Mouse (Mus musculus): ENCODE data around the gene Med25. TPM values are rescaled to one million over a fixed set of nuclear protein-coding genes. Genes with fewer than 3 reads are reported as not detected.
"Not testable (repeated sequence)": the region's sequence is repeated elsewhere in the genome, so short reads cannot be mapped to it uniquely, and the experiment has no call there.

Gene Med25
- polyA plus RNA-seq, 1 experiment from 2014 or later, result 72.5 TPM

GRCm38 (mm10) chr7:44888256-44889105, 4.0 kb downstream of the Med25 start:
- H3K4me1 ChIP-seq (replicated peaks; ENCODE audit: control insufficient read depth, insufficient read depth, low read length), result peaks cover 19% of the 10 kb centered on the region
- peaks cover 11% of the 10 kb centered on the region for H3K36me3 ChIP-seq (ENCODE audit: control insufficient read depth, insufficient read depth, low read length)
- no peak for ATAC-seq (replicated peaks; ENCODE audit: low FRiP score)
- no peak for DNase-seq (ENCODE audit: low spot score)
- H3K9ac ChIP-seq (ENCODE audit: low read depth, low read length), result no peak overlapping the region
- H3K4me2 ChIP-seq, result no peak overlapping the region
- H3K27me3 ChIP-seq (replicated peaks; ENCODE audit: control insufficient read depth, insufficient read depth, low read length), result no peaks in the 10 kb centered on the region
- H3K4me3 ChIP-seq (ENCODE audit: low read depth, low read length), result no peak overlapping the region
- WGBS, result 81% methylated on average over 13 of the region's 13 CpGs
- no peaks in the 10 kb centered on the region for H3K9me3 ChIP-seq (ENCODE audit: control insufficient read depth, low read length)
- no peak overlapping the region for H3K27ac ChIP-seq (ENCODE audit: low read depth, low read length)

DNA sequence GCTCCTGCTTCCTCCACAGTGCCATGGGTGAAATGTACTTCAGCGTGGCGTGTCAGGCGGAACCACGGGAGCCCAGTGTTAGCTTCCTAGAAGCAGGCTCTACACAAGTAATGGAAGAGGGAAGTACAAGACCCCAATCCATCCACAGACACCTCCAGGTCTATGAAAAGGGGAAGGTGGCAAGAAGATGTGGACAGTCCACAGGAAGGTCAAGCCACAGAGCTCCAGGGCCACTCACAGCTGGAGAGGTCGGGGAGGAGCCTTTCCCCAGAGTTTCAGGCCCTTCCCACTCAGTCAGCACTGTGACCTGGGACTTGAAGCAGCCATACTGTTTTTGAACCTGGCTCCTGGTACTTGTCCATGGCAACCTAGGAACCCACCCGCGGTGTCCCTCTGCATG, 5.5 kb downstream of the Med25 start:
- Histone ChIP-seq H3K9ac (ENCODE audit: low read depth, low read length) (no peak overlapping the region), H3K27me3 (replicated peaks; ENCODE audit: control insufficient read depth, insufficient read depth, low read length) (no peaks in the 10 kb centered on the region), H3K4me1 (replicated peaks; ENCODE audit: control insufficient read depth, insufficient read depth, low read length) (peaks cover 19% of the 10 kb centered on the region), H3K27ac (ENCODE audit: low read depth, low read length) (no peak overlapping the region), H3K4me2 (no peak overlapping the region), H3K36me3 (ENCODE audit: control insufficient read depth, insufficient read depth, low read length) (peaks cover 19% of the 10 kb centered on the region), H3K4me3 (ENCODE audit: low read depth, low read length) (no peak overlapping the region), H3K9me3 (ENCODE audit: control insufficient read depth, low read length) (no peaks in the 10 kb centered on the region)
- 81% methylated on average over 7 of the region's 7 CpGs for WGBS
- DNase-seq (ENCODE audit: low spot score) (no peak), ATAC-seq (replicated peaks; ENCODE audit: low FRiP score) (no peak)

DNA sequence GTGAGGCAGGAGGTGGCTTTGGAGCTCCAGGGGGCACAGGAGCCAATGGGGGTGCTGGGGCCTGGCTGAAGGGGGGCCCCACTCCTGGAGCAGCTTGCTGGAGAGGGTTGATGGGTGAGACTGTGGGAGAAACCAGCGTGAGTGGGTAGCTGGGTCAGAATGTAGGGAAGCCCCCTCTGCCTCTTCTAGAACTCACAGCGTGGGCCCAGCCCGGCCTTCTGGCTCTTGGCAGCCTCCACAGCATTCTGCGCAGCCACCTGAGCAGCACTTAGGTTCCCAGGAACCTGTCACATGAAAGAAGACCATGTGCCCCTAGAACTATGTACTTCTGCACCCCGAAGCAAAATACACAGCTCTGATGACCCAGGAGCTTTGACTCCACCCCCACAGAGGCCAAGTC, 7.9 kb downstream of the Med25 start:
- Histone ChIP-seq H3K9ac (ENCODE audit: low read depth, low read length) (no peak overlapping the region), H3K4me2 (no peak overlapping the region), H3K36me3 (ENCODE audit: control insufficient read depth, insufficient read depth, low read length) (peaks cover 40% of the 10 kb centered on the region), H3K9me3 (ENCODE audit: control insufficient read depth, low read length) (no peaks in the 10 kb centered on the region), H3K4me1 (replicated peaks; ENCODE audit: control insufficient read depth, insufficient read depth, low read length) (peaks cover 8% of the 10 kb centered on the region; the same call in 1 of the 2 replicates), H3K27ac (ENCODE audit: low read depth, low read length) (no peak overlapping the region), H3K4me3 (ENCODE audit: low read depth, low read length) (no peak overlapping the region), H3K27me3 (replicated peaks; ENCODE audit: control insufficient read depth, insufficient read depth, low read length) (no peaks in the 10 kb centered on the region)
- ATAC-seq (replicated peaks; ENCODE audit: low FRiP score) (no peak), DNase-seq (ENCODE audit: low spot score) (no peak)
- 95% methylated on average over 5 of the region's 5 CpGs for WGBS

DNA sequence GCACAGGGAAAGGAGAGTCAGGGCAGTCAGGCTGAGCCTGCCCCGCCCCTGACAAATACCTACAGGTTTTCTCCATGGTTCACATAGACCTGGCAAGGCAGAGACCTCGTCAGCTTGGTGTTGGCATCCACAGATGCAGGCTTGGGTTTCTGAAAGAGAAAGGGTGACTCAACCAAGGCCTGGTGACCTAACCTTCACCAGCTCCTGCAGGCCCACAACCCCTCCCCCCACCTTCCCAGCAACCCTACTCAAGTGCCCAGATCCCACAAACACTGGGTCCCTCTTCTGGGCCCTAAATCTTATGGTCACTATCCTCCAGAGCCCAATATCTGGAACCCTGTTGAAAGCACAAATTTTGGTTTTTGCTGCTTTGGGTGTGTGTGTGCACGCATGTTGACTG, 9.5 kb downstream of the Med25 start:
- no peak for DNase-seq (ENCODE audit: low spot score)
- H3K36me3 ChIP-seq (ENCODE audit: control insufficient read depth, insufficient read depth, low read length), result peaks cover 48% of the 10 kb centered on the region
- no peak overlapping the region for H3K4me2 ChIP-seq
- WGBS, result 86% methylated on average over 3 of the region's 3 CpGs
- no peak overlapping the region for H3K9ac ChIP-seq (ENCODE audit: low read depth, low read length)
- H3K4me1 ChIP-seq (replicated peaks; ENCODE audit: control insufficient read depth, insufficient read depth, low read length), result no peaks in the 10 kb centered on the region
- no peak for ATAC-seq (replicated peaks; ENCODE audit: low FRiP score)
- H3K9me3 ChIP-seq (ENCODE audit: control insufficient read depth, low read length), result no peaks in the 10 kb centered on the region
- no peaks in the 10 kb centered on the region for H3K27me3 ChIP-seq (replicated peaks; ENCODE audit: control insufficient read depth, insufficient read depth, low read length)
- no peak overlapping the region for H3K4me3 ChIP-seq (ENCODE audit: low read depth, low read length)
- H3K27ac ChIP-seq (ENCODE audit: low read depth, low read length), result no peak overlapping the region

GRCm38 (mm10) chr7:44877833-44878232, 14.7 kb downstream of the Med25 start:
- H3K4me3 ChIP-seq (ENCODE audit: low read depth, low read length), result no peak overlapping the region
- no peaks in the 10 kb centered on the region for H3K9me3 ChIP-seq (ENCODE audit: control insufficient read depth, low read length)
- H3K27me3 ChIP-seq (replicated peaks; ENCODE audit: control insufficient read depth, insufficient read depth, low read length), result no peaks in the 10 kb centered on the region
- H3K36me3 ChIP-seq (ENCODE audit: control insufficient read depth, insufficient read depth, low read length), result peaks cover 47% of the 10 kb centered on the region
- ATAC-seq (replicated peaks; ENCODE audit: low FRiP score) (no peak), DNase-seq (ENCODE audit: low spot score) (no peak)
- no peaks in the 10 kb centered on the region; the same call in 1 of the 2 replicates for H3K4me1 ChIP-seq (replicated peaks; ENCODE audit: control insufficient read depth, insufficient read depth, low read length)
- WGBS, result 87% methylated on average over 14 of the region's 14 CpGs
- H3K9ac ChIP-seq (ENCODE audit: low read depth, low read length), result no peak overlapping the region
- H3K4me2 ChIP-seq, result no peak overlapping the region
- no peak overlapping the region for H3K27ac ChIP-seq (ENCODE audit: low read depth, low read length)

- DNase-seq (ENCODE audit: low spot score); H3K9me3 ChIP-seq (ENCODE audit: control insufficient read depth, low read length); H3K9ac ChIP-seq (ENCODE audit: low read depth, low read length); ATAC-seq (replicated peaks; ENCODE audit: low FRiP score); H3K36me3 ChIP-seq (ENCODE audit: control insufficient read depth, insufficient read depth, low read length); H3K4me3 ChIP-seq (ENCODE audit: low read depth, low read length); H3K27me3 ChIP-seq (replicated peaks; ENCODE audit: control insufficient read depth, insufficient read depth, low read length); H3K27ac ChIP-seq (ENCODE audit: low read depth, low read length); H3K4me2 ChIP-seq: not testable (repeated sequence)
- H3K4me1 ChIP-seq (replicated peaks; ENCODE audit: control insufficient read depth, insufficient read depth, low read length), result peaks cover 23% of the 10 kb centered on the region
- 94% methylated on average over 2 of the region's 2 CpGs for WGBS
These were observed 20.7 kb downstream of the Med25 start for GRCm38 (mm10) chr7:44871774-44872173.

DNA sequence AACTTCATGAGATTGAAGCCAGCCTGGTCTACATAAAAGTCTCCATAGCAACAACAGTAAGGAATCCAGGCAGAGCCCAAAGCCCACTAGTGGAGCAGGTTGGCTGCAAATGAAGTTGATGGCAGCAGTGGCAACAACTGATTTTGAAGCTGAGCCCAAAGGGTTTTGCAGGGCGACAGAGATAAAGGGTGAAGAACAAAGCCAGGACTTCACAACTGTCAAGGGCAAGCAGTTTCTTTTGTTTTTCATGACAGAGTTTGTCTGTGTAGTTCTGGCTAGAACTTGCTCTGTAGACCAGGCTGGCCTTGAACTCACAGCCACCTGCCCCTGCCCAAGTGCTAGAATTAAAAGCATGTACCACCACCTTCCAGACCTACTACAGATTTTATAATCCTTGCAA, 21.3 kb downstream of the Med25 start:
- H3K4me2 ChIP-seq, result no peak overlapping the region
- H3K27me3 ChIP-seq (replicated peaks; ENCODE audit: control insufficient read depth, insufficient read depth, low read length), result no peaks in the 10 kb centered on the region
- peaks cover under 1% of the 10 kb centered on the region; the same call in 1 of the 2 replicates for H3K36me3 ChIP-seq (ENCODE audit: control insufficient read depth, insufficient read depth, low read length)
- peaks cover 29% of the 10 kb centered on the region for H3K4me1 ChIP-seq (replicated peaks; ENCODE audit: control insufficient read depth, insufficient read depth, low read length)
- H3K27ac ChIP-seq (ENCODE audit: low read depth, low read length), result no peak overlapping the region
- no peak for DNase-seq (ENCODE audit: low spot score)
- WGBS, result 72% methylated on average over 1 of the region's 1 CpGs
- H3K9me3 ChIP-seq (ENCODE audit: control insufficient read depth, low read length), result no peaks in the 10 kb centered on the region
- ATAC-seq (replicated peaks; ENCODE audit: low FRiP score), result no peak
- no peak overlapping the region for H3K9ac ChIP-seq (ENCODE audit: low read depth, low read length)
- no peak overlapping the region for H3K4me3 ChIP-seq (ENCODE audit: low read depth, low read length)

DNA sequence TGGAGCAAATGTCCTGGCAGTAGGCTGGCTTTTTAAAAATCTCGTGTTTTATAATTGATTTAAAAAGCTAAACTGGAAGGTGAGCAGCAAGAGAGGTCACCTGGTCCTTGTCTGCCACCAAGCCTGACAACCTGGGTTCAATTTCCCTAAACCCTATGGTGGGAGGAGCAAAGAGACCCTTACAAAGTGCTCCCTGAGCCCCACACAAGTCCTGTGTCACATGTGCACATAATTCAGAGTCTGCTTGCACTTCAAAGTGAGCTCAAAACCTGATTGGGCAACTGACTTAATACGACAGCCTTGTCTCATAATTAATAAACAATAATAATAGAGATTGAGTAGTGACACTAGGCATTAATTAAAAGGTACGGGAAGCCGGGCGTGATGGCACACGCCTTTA, 21.9 kb downstream of the Med25 start:
- DNase-seq (ENCODE audit: low spot score) (no peak), ATAC-seq (replicated peaks; ENCODE audit: low FRiP score) (no peak)
- H3K4me1 ChIP-seq (replicated peaks; ENCODE audit: control insufficient read depth, insufficient read depth, low read length), result peaks cover 34% of the 10 kb centered on the region
- H3K27me3 ChIP-seq (replicated peaks; ENCODE audit: control insufficient read depth, insufficient read depth, low read length), result no peaks in the 10 kb centered on the region
- H3K9me3 ChIP-seq (ENCODE audit: control insufficient read depth, low read length), result no peaks in the 10 kb centered on the region
- 80% methylated on average over 6 of the region's 6 CpGs for WGBS
- H3K9ac ChIP-seq (ENCODE audit: low read depth, low read length), result peak overlapping the region; percentile 97
- peak overlapping the region; percentile 94 for H3K4me3 ChIP-seq (ENCODE audit: low read depth, low read length)
- peak overlapping the region; percentile 91 for H3K4me2 ChIP-seq
- H3K27ac ChIP-seq (ENCODE audit: low read depth, low read length), result peak overlapping the region; percentile 99
- peaks cover 3% of the 10 kb centered on the region; the same call in 1 of the 2 replicates for H3K36me3 ChIP-seq (ENCODE audit: control insufficient read depth, insufficient read depth, low read length)
